Comparison of ENCODE assay signal across 9 mouse cellular contexts in genomic region chr3:154327883-154328720, GRCm38 (mm10). TPM values are rescaled to one million over a fixed set of nuclear protein-coding genes. Genes with fewer than 3 reads are reported as not detected.
DNase-seq lines count a peak whose midpoint lies in the region; ATAC-seq and TF ChIP-seq lines count a peak whose summit lies in the region.
"Had no signal": no experiment of that assay in that cellular context is flagged by ENCODE, and none has a peak within 500 bp of the region (broad histone marks: within the 10 kb centered on the region; RNA-seq: fewer than 3 reads in every experiment).

No protein-coding gene starts in this region.

- H3K9me3 ChIP-seq in liver, embryonic 13.5 days (replicated peaks) = no peaks in the 10 kb centered on the region

- peak overlapping the region; percentile 35 for H3K4me2 ChIP-seq in liver, embryonic 13.5 days

- TF ChIP-seq POLR2A in brain, embryonic 14.5 days (IDR thresholded peaks at IDR 0.05; ENCODE audit: borderline replicate concordance, extremely low read depth, insufficient read depth, insufficient read length, poor library complexity, severe bottlenecking) = no peak

- H3K27me3 ChIP-seq in liver, embryonic 13.5 days = peaks cover 97% of the 10 kb centered on the region

- peaks cover 13% of the 10 kb centered on the region for H3K4me1 ChIP-seq in liver, embryonic 13.5 days (replicated peaks)

- no peak for ATAC-seq in liver, embryonic 13.5 days (ENCODE audit: low read depth)

- no peak for TF ChIP-seq CTCF in brain, embryonic 14.5 days (IDR thresholded peaks at IDR 0.05; ENCODE audit: borderline replicate concordance, extremely low read depth, insufficient read depth, insufficient read length)

- H3K9ac ChIP-seq in liver, embryonic 13.5 days = no peak overlapping the region

- no peak overlapping the region for H3K27ac ChIP-seq in liver, embryonic 13.5 days

- WGBS in liver, embryonic 13.5 days (ENCODE audit: insufficient replicate concordance) = 2% methylated on average over 83 of the region's 86 CpGs

- intact Hi-C loops in heart, postnatal 10 days (cut with DNase I) = loop anchor here (5.0 kb wide), 1 partner anchor 381 kb away; no protein-coding TSS in a partner anchor

- DNase-seq in adrenal gland, postnatal 14 days = peak; percentile 12
- no peak for DNase-seq in adrenal gland, postnatal 4 days (ENCODE audit: low spot score in 2 of 2)
- DNase-seq in brain, embryonic 14.5 days (ENCODE audit: low read depth) = peak; percentile 74
- DNase-seq in heart, postnatal 10 days = peak; percentile 21 to 24
- no peak for DNase-seq in liver, embryonic 13.5 days
- DNase-seq in testis, postnatal 10 days (ENCODE audit: low spot score) = peak; percentile 52
- DNase-seq in urinary bladder, postnatal 36 days (ENCODE audit: low spot score in 2 of 2) = no peak
- DNase-seq in frontal cortex, postnatal 25 days (ENCODE audit: low spot score in 2 of 2) = no peak

- no peaks in the 10 kb centered on the region for H3K36me3 ChIP-seq in liver, embryonic 13.5 days

- H3K4me3 ChIP-seq in liver, embryonic 13.5 days (replicated peaks) = peak overlapping the region; percentile 32

RNA-seq across cellular contexts. Expression of gene Lhx8, which starts 2.4 kb away (rescaled TPM):
- total RNA-seq in adrenal gland, postnatal 14 days (2021) = 0.63 and 2.0 TPM in 2 replicates
- under 1 TPM; 0.34 to 0.50 TPM for total RNA-seq in adrenal gland, postnatal 4 days (2021)
- 11.7 and 28.4 TPM in 2 replicates for polyA plus RNA-seq in brain, embryonic 14.5 days (2012; rRNA removed)
- under 1 TPM in 1 of 2 experiments, not detected in 1; 0.48 TPM for total RNA-seq in heart, postnatal 10 days (2021)
- polyA plus RNA-seq in liver, embryonic 13.5 days (2015; fragmentation: Nextera tagmentation; extraction: Ambion mirVana) = not detected in 2 replicates
- polyA plus RNA-seq: cerebellum, adult 2 months had no signal

Comparison
In these comparisons a context has a peak if more than half of its experiments do, and no peak if none do; other contexts are left out.
1. DNase-seq: peak in adrenal gland, postnatal 14 days (single experiment), brain, embryonic 14.5 days (single experiment), heart, postnatal 10 days (2 of 2) and testis, postnatal 10 days (single experiment); none in adrenal gland, postnatal 4 days (0 of 2), liver, embryonic 13.5 days (single experiment), urinary bladder, postnatal 36 days (0 of 2) and frontal cortex, postnatal 25 days (0 of 2).